In genomic region chr11:20902910-20903309, GRCm38 (mm10) we compare ENCODE assay signal across 22 mouse cellular contexts.
A peak's percentile ranks its signal among the peaks of the same experiment; 100 is the strongest.
DNase-seq lines count a peak whose midpoint lies in the region; ATAC-seq lines count a peak whose summit lies in the region.
"Had no signal": no experiment of that assay in that cellular context is flagged by ENCODE, and none has a peak within 500 bp of the region (broad histone marks: within the 10 kb centered on the region; RNA-seq: fewer than 3 reads in every experiment).

No protein-coding gene starts in this region.

- DNase-seq in hindbrain, embryonic 10.5 days (ENCODE audit: low spot score), result no peak
- no peak for DNase-seq in hindbrain, embryonic 11.5 days (ENCODE audit: low spot score)
- no peak for DNase-seq in kidney, postnatal 25 days
- no peak for DNase-seq in midbrain, embryonic 10.5 days (ENCODE audit: low spot score)
- DNase-seq: adrenal gland, adult 2 months; adrenal gland, postnatal 10 days; adrenal gland, postnatal 25 days; cerebellum, adult 11 months; cerebellum, adult 18-20 months; cerebellum, adult 8-10 months; cerebellum, adult 9-11 months; cerebellum, postnatal 14 days; cerebellum, postnatal 36 days; embryo, embryonic 11 days had no signal

- no peak overlapping the region for H3K9ac ChIP-seq in hindbrain, embryonic 11.5 days (ENCODE audit: low read depth, low read length)
- no peak overlapping the region for H3K9ac ChIP-seq in kidney, embryonic 15.5 days
- H3K9ac ChIP-seq in midbrain, embryonic 13.5 days (replicated peaks), result no peak overlapping the region
- H3K9ac ChIP-seq: embryonic facial prominence, embryonic 13.5 days; embryonic facial prominence, embryonic 15.5 days; forebrain, embryonic 12.5 days had no signal

- H3K27me3 ChIP-seq in hindbrain, embryonic 10.5 days (ENCODE audit: insufficient read depth, poor library complexity, severe bottlenecking), result no peaks in the 10 kb centered on the region
- H3K27me3 ChIP-seq in hindbrain, embryonic 11.5 days (ENCODE audit: control insufficient read depth, insufficient read depth, low read length), result no peaks in the 10 kb centered on the region
- H3K27me3 ChIP-seq in kidney, embryonic 15.5 days, result no peaks in the 10 kb centered on the region
- H3K27me3 ChIP-seq in midbrain, embryonic 10.5 days (ENCODE audit: low read depth, poor library complexity, severe bottlenecking), result no peaks in the 10 kb centered on the region
- H3K27me3 ChIP-seq in midbrain, embryonic 13.5 days, result no peaks in the 10 kb centered on the region
- H3K27me3 ChIP-seq: embryonic facial prominence, embryonic 15.5 days; forebrain, embryonic 12.5 days had no signal

- no peaks in the 10 kb centered on the region for H3K9me3 ChIP-seq in hindbrain, embryonic 10.5 days
- H3K9me3 ChIP-seq in hindbrain, embryonic 11.5 days (ENCODE audit: control insufficient read depth, low read length), result no peaks in the 10 kb centered on the region
- no peaks in the 10 kb centered on the region for H3K9me3 ChIP-seq in kidney, embryonic 15.5 days (replicated peaks)
- no peaks in the 10 kb centered on the region for H3K9me3 ChIP-seq in midbrain, embryonic 10.5 days (replicated peaks)
- H3K9me3 ChIP-seq in midbrain, embryonic 13.5 days, result no peaks in the 10 kb centered on the region
- H3K9me3 ChIP-seq: embryonic facial prominence, embryonic 13.5 days; embryonic facial prominence, embryonic 15.5 days; forebrain, embryonic 10.5 days; forebrain, embryonic 12.5 days had no signal

- H3K27ac ChIP-seq in hindbrain, embryonic 10.5 days, result peak overlapping the region; percentile 53
- H3K27ac ChIP-seq in hindbrain, embryonic 11.5 days (ENCODE audit: low read depth, low read length), result no peak overlapping the region
- no peak overlapping the region for H3K27ac ChIP-seq in kidney, embryonic 15.5 days
- H3K27ac ChIP-seq in midbrain, embryonic 10.5 days (replicated peaks), result peak overlapping the region; percentile 17; the same call in 1 of the 2 replicates
- no peak overlapping the region for H3K27ac ChIP-seq in midbrain, embryonic 13.5 days
- H3K27ac ChIP-seq: embryonic facial prominence, embryonic 13.5 days; embryonic facial prominence, embryonic 15.5 days; forebrain, embryonic 10.5 days; forebrain, embryonic 12.5 days had no signal

- no peak overlapping the region for H3K4me2 ChIP-seq in hindbrain, embryonic 11.5 days (replicated peaks; ENCODE audit: low read depth, low read length)
- H3K4me2 ChIP-seq in kidney, embryonic 15.5 days, result no peak overlapping the region
- no peak overlapping the region for H3K4me2 ChIP-seq in midbrain, embryonic 13.5 days (replicated peaks)
- H3K4me2 ChIP-seq: embryonic facial prominence, embryonic 13.5 days; embryonic facial prominence, embryonic 15.5 days; forebrain, embryonic 12.5 days had no signal

- H3K36me3 ChIP-seq in hindbrain, embryonic 10.5 days, result no peaks in the 10 kb centered on the region
- no peaks in the 10 kb centered on the region for H3K36me3 ChIP-seq in hindbrain, embryonic 11.5 days (ENCODE audit: control insufficient read depth, insufficient read depth, low read length)
- no peaks in the 10 kb centered on the region for H3K36me3 ChIP-seq in kidney, embryonic 15.5 days
- H3K36me3 ChIP-seq in midbrain, embryonic 10.5 days, result no peaks in the 10 kb centered on the region
- no peaks in the 10 kb centered on the region for H3K36me3 ChIP-seq in midbrain, embryonic 13.5 days
- H3K36me3 ChIP-seq: embryonic facial prominence, embryonic 13.5 days; embryonic facial prominence, embryonic 15.5 days; forebrain, embryonic 10.5 days; forebrain, embryonic 12.5 days had no signal

- WGBS in hindbrain, embryonic 10.5 days, result 44% methylated on average over 8 of the region's 8 CpGs
- WGBS in hindbrain, embryonic 11.5 days, result 57% methylated on average over 8 of the region's 8 CpGs
- 28% methylated on average over 8 of the region's 8 CpGs for WGBS in kidney, embryonic 15.5 days
- 62% methylated on average over 8 of the region's 8 CpGs for WGBS in midbrain, embryonic 10.5 days
- 68% methylated on average over 8 of the region's 8 CpGs for WGBS in midbrain, embryonic 13.5 days

- ATAC-seq in hindbrain, embryonic 11.5 days (ENCODE audit: low FRiP score), result no peak
- peak; percentile 76 for ATAC-seq in kidney, embryonic 15.5 days (replicated peaks; ENCODE audit: low FRiP score)
- ATAC-seq in midbrain, embryonic 13.5 days, result no peak
- ATAC-seq: forebrain, embryonic 14.5 days had no signal

- H3K4me1 ChIP-seq in hindbrain, embryonic 10.5 days (replicated peaks), result peaks cover 26% of the 10 kb centered on the region
- H3K4me1 ChIP-seq in hindbrain, embryonic 11.5 days (replicated peaks; ENCODE audit: control insufficient read depth, insufficient read depth, low read length), result no peaks in the 10 kb centered on the region
- H3K4me1 ChIP-seq in kidney, embryonic 15.5 days, result peaks cover 32% of the 10 kb centered on the region
- peaks cover 21% of the 10 kb centered on the region for H3K4me1 ChIP-seq in midbrain, embryonic 10.5 days
- H3K4me1 ChIP-seq in midbrain, embryonic 13.5 days (replicated peaks), result no peaks in the 10 kb centered on the region
- H3K4me1 ChIP-seq: forebrain, embryonic 12.5 days had no signal

- H3K4me3 ChIP-seq in hindbrain, embryonic 10.5 days, result no peak overlapping the region
- H3K4me3 ChIP-seq in hindbrain, embryonic 11.5 days (ENCODE audit: low read depth, low read length), result no peak overlapping the region
- H3K4me3 ChIP-seq in kidney, embryonic 15.5 days (replicated peaks), result no peak overlapping the region
- no peak overlapping the region for H3K4me3 ChIP-seq in midbrain, embryonic 10.5 days
- no peak overlapping the region for H3K4me3 ChIP-seq in midbrain, embryonic 13.5 days (replicated peaks)
- H3K4me3 ChIP-seq: embryonic facial prominence, embryonic 13.5 days; embryonic facial prominence, embryonic 15.5 days; erythroblast, embryonic 14.5 days; forebrain, embryonic 10.5 days; forebrain, embryonic 12.5 days had no signal

Comparison
In these comparisons a context has a peak if more than half of its experiments do, and no peak if none do; other contexts are left out.
1. H3K27ac ChIP-seq: peak in hindbrain, embryonic 10.5 days (single experiment) and midbrain, embryonic 10.5 days (single experiment); none in hindbrain, embryonic 11.5 days (single experiment), kidney, embryonic 15.5 days (single experiment) and midbrain, embryonic 13.5 days (single experiment).